Mouse (Mus musculus) liver, embryonic 11.5 days (tissue): Measurements from ENCODE around the gene Mecom. TPM values are rescaled to one million over a fixed set of nuclear protein-coding genes. Genes with fewer than 3 reads are reported as not detected.

Experiments
- ATAC-seq: fragments of 200-750 bp; cut with Nextera tagmentation; replicated peaks from 2 replicates; pipeline ENCODE4 v1.8.0; 2017; ENCODE audit warnings: moderate number of reproducible peaks, mild to moderate bottlenecking, moderate TSS enrichment, moderate library complexity; ENCODE audit not compliant: low FRiP score
- DNase-seq: peaks from one replicate; pipeline ENCODE4 v3.0.0-alpha.2; 2017; ENCODE audit warnings: low spot score
- H3K27ac ChIP-seq: fragments of 300-500 bp; sonication (generic); 2 replicates; pipeline ENCODE4 v1.5.1; 2014; ENCODE audit warnings: mild to moderate bottlenecking, low read depth, low read length, control low read depth
- H3K27me3 ChIP-seq: fragments of 300-500 bp; sonication (generic); replicated peaks from 2 replicates; pipeline ENCODE4 v1.6.1; 2014; ENCODE audit warnings: low read length, mixed read lengths; ENCODE audit not compliant: control insufficient read depth, insufficient read depth
- H3K36me3 ChIP-seq: fragments of 300-500 bp; sonication (generic); 2 replicates; pipeline ENCODE4 v1.6.1; 2014; ENCODE audit warnings: mild to moderate bottlenecking, low read length, moderate library complexity, mixed read lengths; ENCODE audit not compliant: control insufficient read depth, insufficient read depth
- H3K4me1 ChIP-seq: fragments of 300-500 bp; sonication (generic); replicated peaks from 2 replicates; pipeline ENCODE4 v1.6.1; 2014; ENCODE audit warnings: low read length, mixed read lengths; ENCODE audit not compliant: control insufficient read depth, insufficient read depth
- H3K4me2 ChIP-seq: fragments of 300-500 bp; sonication (generic); 2 replicates; pipeline ENCODE4 v1.6.1; 2014; ENCODE audit warnings: mild to moderate bottlenecking, control low read depth, moderate library complexity
- H3K4me3 ChIP-seq: fragments of 300-500 bp; sonication (generic); 2 replicates; pipeline ENCODE4 v1.5.1; 2014; ENCODE audit warnings: low read depth, low read length, control low read depth
- H3K9ac ChIP-seq: fragments of 300-500 bp; sonication (generic); 2 replicates; pipeline ENCODE4 v1.6.1; 2014; ENCODE audit warnings: low read depth, low read length, control low read depth
- H3K9me3 ChIP-seq: fragments of 300-500 bp; sonication (generic); 2 replicates; pipeline ENCODE4 v1.6.1; 2016; ENCODE audit warnings: low read length, inconsistent platforms, mixed read lengths; ENCODE audit not compliant: control insufficient read depth
- WGBS: fragments of 180-500 bp; shearing (Covaris S2); extraction: QIAGEN DNeasy Blood & Tissue Kit; methylation state at CpG from one replicate; pipeline ENCODE4 v1.1.7; 2014; 5-methylcytosine and 5-hydroxymethylcytosine counted together
- polyA plus RNA-seq: library from polyadenylated mRNA; unstranded; fragments of >200 nt; fragmentation: Nextera tagmentation; extraction: Ambion mirVana; gene quantifications from 2 replicates; pipeline ENCODE4 v1.2.1, GENCODE M21; 2014

Gene Mecom
- polyA plus RNA-seq, 1 experiment from 2014 or later: 6.9 TPM

DNA sequence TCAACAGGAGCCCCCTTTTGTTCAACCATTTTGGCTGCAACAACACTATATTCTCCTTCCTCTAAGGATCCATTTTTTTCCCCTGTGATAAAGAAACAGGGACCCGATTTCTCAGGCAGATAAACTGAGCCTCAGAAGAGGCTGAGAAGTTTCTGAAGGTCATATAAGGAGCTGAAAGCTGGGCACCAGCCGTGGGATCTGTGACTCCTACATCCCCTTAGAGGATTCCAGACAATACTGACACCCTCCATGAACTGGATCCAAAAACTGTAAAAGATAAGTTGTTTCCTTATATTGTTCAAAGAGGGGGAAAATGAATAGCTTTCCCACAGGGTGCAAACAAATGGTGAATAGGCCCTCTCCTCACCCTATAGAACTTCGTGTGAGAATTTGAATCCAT, 241.7 kb downstream of the Mecom start:
- 55% methylated on average over 3 of the region's 3 CpGs for WGBS
- H3K27ac ChIP-seq: no peak overlapping the region

DNA sequence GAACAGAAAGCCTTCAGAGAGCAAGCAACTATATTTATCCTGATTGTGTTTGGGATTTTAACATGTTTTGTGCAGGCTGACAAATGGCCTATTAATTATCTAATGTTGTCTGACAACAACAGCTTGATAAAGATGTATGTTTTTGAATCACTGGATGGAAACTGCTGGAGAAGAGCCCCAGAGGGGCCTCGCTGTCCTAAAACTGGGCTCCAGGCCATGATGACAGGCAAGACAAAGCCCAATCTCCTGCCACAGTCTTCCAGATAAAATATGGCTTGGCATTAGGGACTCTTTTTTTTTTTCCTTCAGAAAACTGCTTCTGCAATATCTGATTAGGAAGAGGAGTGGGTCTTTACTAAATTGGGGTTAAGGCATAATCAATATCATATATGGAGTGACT, 248.3 kb downstream of the Mecom start:
- 76% methylated on average over 1 of the region's 1 CpGs for WGBS
- Histone ChIP-seq H3K4me2 (no peak overlapping the region), H3K36me3 (no peaks in the 10 kb centered on the region), H3K4me1 (no peaks in the 10 kb centered on the region), H3K4me3 (no peak overlapping the region), H3K9ac (no peak overlapping the region), H3K27ac (no peak overlapping the region), H3K9me3 (no peaks in the 10 kb centered on the region), H3K27me3 (no peaks in the 10 kb centered on the region)
- ATAC-seq (no peak), DNase-seq (no peak)

More for the DNA sequence above, 241.7 kb downstream of the Mecom start:
- no peaks in the 10 kb centered on the region for H3K36me3 ChIP-seq
- no peaks in the 10 kb centered on the region for H3K9me3 ChIP-seq
- no peak for DNase-seq
- H3K4me2 ChIP-seq: no peak overlapping the region
- H3K4me3 ChIP-seq: no peak overlapping the region
- no peaks in the 10 kb centered on the region for H3K4me1 ChIP-seq
- ATAC-seq: no peak
- no peaks in the 10 kb centered on the region for H3K27me3 ChIP-seq
- no peak overlapping the region for H3K9ac ChIP-seq

DNA sequence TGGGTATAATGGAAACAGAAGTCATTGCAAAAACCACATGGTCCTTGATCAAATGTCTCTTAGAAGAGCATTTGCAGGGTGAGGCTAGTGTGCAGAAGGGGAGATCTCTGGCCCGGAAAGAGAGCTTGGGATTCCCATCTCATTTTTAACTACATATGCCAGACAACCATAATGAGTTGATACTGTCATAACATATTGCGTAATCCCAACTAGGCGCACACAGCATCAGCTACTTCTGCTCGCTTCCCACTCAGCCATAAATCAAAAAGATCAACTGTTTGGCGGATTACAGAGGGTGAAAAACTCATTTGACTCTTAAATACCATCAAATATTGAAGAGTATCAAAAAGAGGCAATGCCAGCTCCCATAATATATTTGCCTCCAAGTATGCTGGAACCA, 253.4 kb downstream of the Mecom start:
- Histone ChIP-seq H3K36me3 (no peaks in the 10 kb centered on the region), H3K27me3 (no peaks in the 10 kb centered on the region), H3K4me3 (no peak overlapping the region), H3K4me2 (no peak overlapping the region), H3K27ac (no peak overlapping the region), H3K4me1 (no peaks in the 10 kb centered on the region), H3K9me3 (no peaks in the 10 kb centered on the region), H3K9ac (no peak overlapping the region)
- no peak for DNase-seq
- no peak for ATAC-seq
- WGBS: 87% methylated on average over 5 of the region's 5 CpGs

DNA sequence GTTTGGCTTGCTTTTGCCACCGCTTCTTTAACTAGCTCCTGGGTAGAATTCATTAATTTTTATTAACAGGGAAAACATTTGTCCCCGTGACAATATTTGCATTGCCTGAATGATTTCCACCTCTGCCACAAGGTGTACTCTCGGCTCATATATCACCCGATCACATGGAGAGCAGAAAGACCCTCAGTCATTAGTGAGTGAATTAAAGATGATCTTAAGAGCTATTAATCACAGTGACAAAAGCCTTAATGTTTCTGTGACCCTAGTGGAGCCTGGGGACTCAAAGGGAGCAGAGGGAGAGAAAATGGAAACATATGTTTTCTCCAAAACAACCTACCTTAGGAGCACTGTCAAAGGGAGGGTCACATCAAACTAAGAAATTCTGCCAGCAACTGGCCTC, 261.3 kb downstream of the Mecom start:
- no peak overlapping the region for H3K4me3 ChIP-seq
- no peak overlapping the region for H3K4me2 ChIP-seq
- H3K27me3 ChIP-seq: no peaks in the 10 kb centered on the region
- H3K27ac ChIP-seq: no peak overlapping the region
- H3K36me3 ChIP-seq: no peaks in the 10 kb centered on the region
- no peaks in the 10 kb centered on the region for H3K9me3 ChIP-seq
- ATAC-seq (no peak), DNase-seq (no peak)
- H3K9ac ChIP-seq: no peak overlapping the region
- 58% methylated on average over 4 of the region's 4 CpGs for WGBS
- no peaks in the 10 kb centered on the region for H3K4me1 ChIP-seq

DNA sequence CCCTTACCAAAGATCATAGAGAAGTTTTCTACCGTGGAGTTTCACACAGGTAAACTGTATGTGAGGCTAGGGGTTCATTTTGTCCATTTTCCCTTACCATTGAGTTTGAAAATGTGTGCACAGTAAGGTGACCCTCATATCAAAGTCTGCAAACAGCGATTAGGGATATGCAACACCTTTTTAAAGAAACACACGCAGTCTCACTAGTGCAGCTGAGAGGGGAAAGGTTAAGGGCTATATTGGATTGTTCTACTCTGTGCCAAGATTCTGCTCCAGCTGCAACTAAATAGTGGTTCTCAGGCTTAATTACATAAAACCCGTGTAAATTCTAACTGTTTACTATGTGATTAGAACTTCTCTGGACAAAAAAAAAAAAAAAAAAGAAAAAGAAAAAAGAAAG, 263.7 kb downstream of the Mecom start:
- DNase-seq: no peak
- ATAC-seq: no peak
- no peaks in the 10 kb centered on the region for H3K4me1 ChIP-seq
- no peak overlapping the region for H3K4me2 ChIP-seq
- H3K27me3 ChIP-seq: no peaks in the 10 kb centered on the region
- WGBS: 64% methylated on average over 4 of the region's 4 CpGs
- H3K9ac ChIP-seq: no peak overlapping the region
- no peak overlapping the region for H3K27ac ChIP-seq
- H3K9me3 ChIP-seq: no peaks in the 10 kb centered on the region
- no peaks in the 10 kb centered on the region for H3K36me3 ChIP-seq
- no peak overlapping the region for H3K4me3 ChIP-seq

DNA sequence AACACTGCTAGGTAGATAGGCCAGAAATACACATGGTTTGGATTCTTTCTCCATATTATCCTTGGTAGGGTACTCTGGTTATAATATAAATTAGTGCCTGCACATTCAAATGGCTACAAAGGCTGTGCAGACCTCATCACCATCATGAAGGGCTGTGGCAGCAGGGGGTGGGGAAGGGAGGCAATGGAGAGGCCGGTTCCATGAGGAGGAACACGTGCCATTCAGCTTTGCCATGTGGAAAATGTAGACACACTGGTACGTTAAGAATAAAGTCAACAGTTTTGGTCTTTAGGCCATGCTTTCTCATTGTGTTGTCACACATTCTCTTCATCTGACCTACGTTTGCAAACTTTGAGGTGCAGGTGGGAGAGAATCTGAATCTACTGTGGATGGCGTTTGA, 264.2 kb downstream of the Mecom start:
- Histone ChIP-seq H3K4me3 (no peak overlapping the region), H3K9ac (no peak overlapping the region), H3K9me3 (no peaks in the 10 kb centered on the region), H3K36me3 (no peaks in the 10 kb centered on the region), H3K4me1 (no peaks in the 10 kb centered on the region), H3K27ac (no peak overlapping the region), H3K4me2 (no peak overlapping the region), H3K27me3 (no peaks in the 10 kb centered on the region)
- no peak for DNase-seq
- ATAC-seq: no peak
- 74% methylated on average over 5 of the region's 5 CpGs for WGBS

DNA sequence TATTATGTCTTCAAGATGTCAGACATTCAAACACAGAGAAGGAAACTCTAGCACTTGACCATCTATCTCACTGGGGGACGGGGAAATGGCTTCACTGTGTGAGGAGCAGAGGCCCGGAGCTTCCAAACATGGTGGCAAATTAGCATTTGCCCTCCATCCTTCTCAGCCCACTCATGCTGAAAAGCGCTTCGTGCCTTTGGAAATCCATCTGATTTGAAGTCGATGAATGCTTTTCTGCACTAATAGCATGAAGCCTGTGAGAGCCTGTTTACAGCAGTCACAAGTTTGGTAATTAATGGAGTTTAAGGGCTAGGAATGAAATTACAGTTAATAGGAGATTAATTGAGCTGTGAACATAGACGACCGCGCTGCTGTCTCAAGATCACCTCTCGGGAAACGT, 270.2 kb downstream of the Mecom start:
- no peak overlapping the region for H3K4me2 ChIP-seq
- no peak overlapping the region for H3K27ac ChIP-seq
- H3K9me3 ChIP-seq: no peaks in the 10 kb centered on the region
- no peaks in the 10 kb centered on the region for H3K36me3 ChIP-seq
- no peaks in the 10 kb centered on the region for H3K4me1 ChIP-seq
- H3K4me3 ChIP-seq: no peak overlapping the region
- no peak for DNase-seq
- WGBS: 85% methylated on average over 10 of the region's 10 CpGs
- no peak overlapping the region for H3K9ac ChIP-seq
- no peaks in the 10 kb centered on the region for H3K27me3 ChIP-seq
- no peak for ATAC-seq

DNA sequence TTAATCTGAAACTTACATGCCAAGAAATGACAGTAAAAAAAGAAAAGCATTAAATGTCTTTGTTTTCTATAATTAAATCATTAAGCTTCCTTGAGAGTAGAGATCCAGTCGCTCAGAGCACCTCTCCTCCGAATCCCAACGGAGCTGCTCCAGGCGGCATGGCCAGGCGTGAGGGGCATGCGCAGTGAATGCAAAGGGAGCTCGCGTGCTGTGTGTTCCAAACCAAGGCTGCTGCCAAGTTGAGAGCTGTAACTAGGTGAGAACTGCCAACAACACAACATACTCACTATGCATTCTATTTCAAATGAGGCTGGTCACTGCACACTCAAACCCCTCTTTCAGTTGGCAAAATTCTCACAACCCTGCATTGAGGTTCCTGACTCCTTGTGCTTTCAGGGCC, 271.7 kb downstream of the Mecom start:
- no peaks in the 10 kb centered on the region for H3K36me3 ChIP-seq
- DNase-seq (no peak), ATAC-seq (no peak)
- no peak overlapping the region for H3K4me3 ChIP-seq
- H3K9ac ChIP-seq: no peak overlapping the region
- H3K27me3 ChIP-seq: no peaks in the 10 kb centered on the region
- no peaks in the 10 kb centered on the region for H3K9me3 ChIP-seq
- no peaks in the 10 kb centered on the region for H3K4me1 ChIP-seq
- no peak overlapping the region for H3K4me2 ChIP-seq
- no peak overlapping the region for H3K27ac ChIP-seq
- 93% methylated on average over 8 of the region's 8 CpGs for WGBS

DNA sequence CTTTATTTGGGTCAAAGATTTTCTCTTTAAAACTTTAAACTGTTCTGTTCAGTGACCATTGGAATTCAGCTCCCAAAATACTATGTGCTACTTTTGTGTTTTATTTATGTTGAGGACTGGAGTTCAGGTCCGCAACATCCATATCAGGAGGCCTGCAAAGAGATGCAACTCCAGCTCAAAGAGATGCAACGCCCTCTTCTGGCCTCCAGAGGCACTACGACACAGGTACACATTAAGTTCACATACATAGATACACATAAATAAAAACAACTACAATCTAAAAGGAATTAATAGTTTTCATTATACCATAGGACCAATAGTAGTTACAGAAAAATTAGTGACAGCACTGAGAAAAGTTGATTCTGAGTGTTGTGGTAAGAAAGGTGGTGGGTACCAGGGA, 278.6 kb downstream of the Mecom start:
- ATAC-seq (no peak), DNase-seq (no peak)
- Histone ChIP-seq H3K36me3 (no peaks in the 10 kb centered on the region), H3K4me2 (no peak overlapping the region), H3K4me1 (no peaks in the 10 kb centered on the region), H3K4me3 (no peak overlapping the region), H3K9ac (no peak overlapping the region), H3K27me3 (no peaks in the 10 kb centered on the region), H3K9me3 (no peaks in the 10 kb centered on the region), H3K27ac (no peak overlapping the region)
- WGBS: 61% methylated on average over 3 of the region's 3 CpGs
